Mouse (Mus musculus) layer of hippocampus, postnatal 14 days (tissue): ENCODE results near the gene Snrnp35. TPM values are rescaled to one million over a fixed set of nuclear protein-coding genes. Genes with fewer than 3 reads are reported as not detected.
"Not testable (repeated sequence)": the region's sequence is repeated elsewhere in the genome, so short reads cannot be mapped to it uniquely, and the experiment has no call there.

Experiments
- DNase-seq, 2 experiments: peaks; one replicate each; pipeline ENCODE4 v3.0.0; 2021 to 2022; ENCODE audit warnings: low spot score in 2 of 2, mixed read lengths in 1 of 2
- total RNA-seq, 2 experiments: library from RNA; stranded (reverse); gene quantifications; 2 replicates each; pipeline ENCODE4 v1.2.3; 2021

Gene Snrnp35
- total RNA-seq, 2 experiments from 2014 or later, result 19.7 to 22.3 TPM

- not testable (repeated sequence) for DNase-seq
Measured at GRCm38 (mm10) chr5:124500037-124500436, 17.1 kb downstream of the Snrnp35 start.

- DNase-seq, result peak in 1 of 2 experiments; percentile 42
Measured at GRCm38 (mm10) chr5:124500573-124500972, 17.6 kb downstream of the Snrnp35 start.

DNA sequence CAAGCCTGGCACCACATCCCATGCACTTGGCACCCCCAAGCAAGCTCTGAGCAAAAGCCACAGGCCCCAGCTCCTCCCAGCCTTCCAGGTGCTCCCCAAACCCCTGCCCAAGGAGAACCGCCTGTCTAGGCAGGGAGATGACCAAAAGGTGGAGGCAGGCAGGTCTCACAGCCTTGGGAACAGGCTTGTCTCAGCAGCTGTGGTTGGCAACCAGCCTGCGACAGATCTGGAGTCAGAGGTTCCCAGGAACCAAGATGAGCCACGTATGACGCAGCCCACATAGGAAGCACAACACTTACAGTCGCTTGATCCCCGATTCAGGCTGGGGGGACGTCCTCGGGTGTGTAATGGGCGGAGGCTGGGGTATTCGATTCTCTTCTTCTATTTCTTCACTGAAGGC lies 18.6 kb downstream of the Snrnp35 start:
- no peak for DNase-seq

GRCm38 (mm10) chr5:124503742-124504141 lies 20.8 kb downstream of the Snrnp35 start:
- peak; percentile 34 to 77 for DNase-seq

GRCm38 (mm10) chr5:124505235-124505634 lies 22.3 kb downstream of the Snrnp35 start:
- DNase-seq, result no peak

DNA sequence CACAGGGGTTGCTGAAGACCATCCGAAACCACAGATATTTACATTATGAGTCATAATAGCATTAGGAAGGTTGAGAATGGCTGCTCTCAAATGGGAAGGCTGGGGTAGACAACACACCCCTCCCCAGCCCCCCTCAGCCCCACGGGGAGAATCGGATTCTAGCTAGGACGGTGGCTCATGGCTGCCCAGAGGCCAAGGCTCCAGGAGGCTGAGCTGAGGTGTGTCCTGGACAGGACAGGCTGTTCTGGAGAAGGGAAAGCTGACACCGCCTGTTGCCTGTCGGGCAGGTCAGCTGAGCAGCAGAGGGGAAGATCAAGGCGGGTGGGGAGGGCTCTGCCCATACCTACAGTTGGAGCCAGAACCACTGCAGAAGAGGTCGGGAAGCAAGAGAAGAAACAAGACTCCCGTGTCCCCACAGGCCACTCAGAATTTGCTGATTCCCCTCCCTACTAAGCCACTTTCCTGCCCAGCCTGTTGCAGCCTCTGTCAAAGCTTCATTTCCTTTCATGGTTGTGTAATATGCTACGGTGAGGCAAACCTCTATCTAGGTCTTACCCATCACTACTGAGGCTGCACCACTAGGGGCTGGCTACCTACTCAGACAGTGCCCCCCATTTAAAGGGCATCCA lies 23.9 kb downstream of the Snrnp35 start:
- DNase-seq, result no peak

DNA sequence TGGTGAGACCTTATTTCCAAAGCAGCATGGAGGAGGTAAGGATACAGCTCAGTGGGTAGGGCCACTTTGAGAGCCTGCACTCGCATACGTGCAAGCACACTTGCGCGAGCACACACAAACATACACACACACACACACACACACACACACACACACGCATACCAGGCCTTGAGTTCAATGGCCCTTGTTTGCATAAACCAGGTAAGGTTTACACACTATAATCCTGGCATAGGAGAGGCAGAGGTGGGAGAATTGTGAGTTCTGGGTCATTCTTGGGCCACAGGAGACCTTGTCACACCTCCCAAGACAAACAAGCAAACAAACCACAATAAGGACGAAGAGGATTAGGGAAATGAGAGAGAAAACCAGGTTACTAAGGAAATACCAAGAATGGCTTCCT lies 26.3 kb downstream of the Snrnp35 start:
- DNase-seq, result no peak

DNA sequence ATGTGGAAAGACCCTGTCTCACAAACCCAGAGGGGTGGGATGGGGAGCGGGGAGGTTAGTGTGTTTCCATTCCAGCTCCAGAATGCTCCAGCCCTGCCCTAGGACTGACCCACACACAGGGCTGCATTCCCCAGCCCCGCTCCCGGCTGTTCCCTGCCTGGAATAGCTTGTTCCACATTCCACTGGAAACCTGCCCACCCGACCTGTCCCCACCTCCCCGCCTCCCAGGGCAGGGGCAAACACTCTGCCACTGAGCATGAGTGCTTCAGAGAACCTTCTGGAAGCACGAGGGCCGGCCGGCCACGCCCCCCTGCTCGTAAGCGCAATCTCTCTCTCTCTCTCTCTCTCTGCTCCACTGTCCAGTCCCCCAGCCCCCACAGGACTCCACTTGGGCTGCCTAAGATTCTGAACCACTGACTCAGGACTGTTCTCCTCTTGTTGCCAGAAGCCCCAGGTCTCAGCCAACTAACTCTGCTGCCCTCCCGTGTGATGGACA lies 26.9 kb downstream of the Snrnp35 start:
- no peak for DNase-seq

DNA sequence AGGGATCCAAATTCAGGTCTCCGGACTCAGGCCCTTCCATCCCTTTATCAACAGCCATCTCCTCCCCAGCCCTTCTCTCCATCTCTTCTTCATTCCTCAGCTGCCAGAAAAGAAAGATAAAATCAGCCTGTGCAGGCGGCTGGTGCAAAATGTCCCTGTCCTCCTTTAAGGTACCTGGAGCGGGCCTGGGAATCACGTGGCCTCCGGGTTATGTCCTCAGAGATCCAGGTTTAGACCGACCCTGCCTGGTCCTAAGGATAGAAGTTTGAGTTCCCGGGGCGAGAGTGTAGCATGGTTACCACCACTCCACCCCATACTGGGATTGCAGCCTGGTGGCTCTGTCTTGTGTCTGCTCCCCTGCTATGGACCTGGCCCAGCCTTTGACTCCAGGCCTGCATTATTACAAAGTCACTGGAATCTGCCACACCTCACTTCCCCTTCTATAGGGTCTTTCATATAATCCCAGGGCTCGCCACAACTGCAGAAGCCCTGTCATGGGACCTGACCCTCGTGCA lies 27.7 kb downstream of the Snrnp35 start:
- no peak for DNase-seq

DNA sequence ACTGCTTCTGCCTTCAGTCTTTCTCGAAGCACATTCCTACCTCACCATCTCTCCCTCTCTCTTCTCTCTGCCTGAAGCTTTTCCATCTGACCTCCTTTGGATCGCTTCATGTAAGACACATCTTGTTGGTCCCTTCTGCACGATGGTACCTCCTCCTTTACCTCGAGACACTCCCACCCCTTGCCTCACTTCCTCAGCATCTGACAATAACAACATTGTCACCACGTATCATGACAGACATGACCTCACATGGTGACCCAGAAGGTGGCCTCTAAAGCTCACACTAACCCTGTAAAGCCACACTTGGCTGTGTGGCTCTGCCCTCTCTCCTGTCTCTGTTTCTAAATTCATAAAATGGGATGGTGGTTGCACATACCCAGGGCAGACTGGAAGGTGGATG lies 32.9 kb downstream of the Snrnp35 start:
- no peak for DNase-seq

GRCm38 (mm10) chr5:124518648-124519047 lies 35.7 kb downstream of the Snrnp35 start:
- peak; percentile 63 to 81 for DNase-seq

GRCm38 (mm10) chr5:124521588-124521987 lies 38.7 kb downstream of the Snrnp35 start:
- no peak for DNase-seq

GRCm38 (mm10) chr5:124523032-124523431 lies 40.1 kb downstream of the Snrnp35 start:
- no peak for DNase-seq

- no peak for DNase-seq
Measured at GRCm38 (mm10) chr5:124524943-124525342, 42.0 kb downstream of the Snrnp35 start.

DNA sequence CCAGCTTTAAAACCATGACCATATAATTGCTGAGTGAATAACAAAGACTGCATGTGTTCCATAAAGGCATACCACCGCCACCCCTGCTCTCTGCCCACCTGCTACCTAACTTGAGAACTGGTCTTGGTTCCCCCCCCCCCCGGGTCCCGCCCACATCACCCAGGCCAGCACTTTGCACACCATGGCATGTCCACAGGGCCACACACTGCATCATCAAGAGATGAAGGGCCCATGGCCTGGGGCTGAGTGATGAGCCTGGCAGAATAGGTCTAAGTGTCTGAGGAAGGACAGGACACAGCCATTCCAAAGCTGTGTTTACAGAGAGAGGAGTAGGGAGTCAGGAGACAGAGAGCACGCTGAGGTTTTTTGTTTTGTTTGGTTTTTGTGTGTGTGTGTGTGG lies 45.4 kb downstream of the Snrnp35 start:
- no peak for DNase-seq

DNA sequence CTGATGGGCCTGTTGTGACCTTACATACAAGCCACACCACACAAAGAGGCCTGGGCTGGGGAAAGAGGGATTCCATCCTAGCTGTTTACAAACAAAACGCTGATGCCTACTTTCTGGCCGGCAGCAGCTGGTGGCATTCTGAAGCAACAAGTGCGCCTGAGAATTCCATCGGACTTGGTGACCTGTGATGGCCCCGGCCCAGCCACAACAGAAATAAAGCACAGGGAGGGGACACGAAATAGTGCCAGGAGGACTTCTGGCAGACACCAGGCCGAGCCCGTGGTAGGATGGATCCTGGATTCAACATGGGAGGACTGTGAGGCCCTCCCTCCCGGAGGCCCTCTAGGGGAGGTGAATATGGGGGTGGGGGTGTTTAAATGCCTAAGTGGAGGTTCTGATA lies 45.9 kb downstream of the Snrnp35 start:
- DNase-seq, result no peak

DNA sequence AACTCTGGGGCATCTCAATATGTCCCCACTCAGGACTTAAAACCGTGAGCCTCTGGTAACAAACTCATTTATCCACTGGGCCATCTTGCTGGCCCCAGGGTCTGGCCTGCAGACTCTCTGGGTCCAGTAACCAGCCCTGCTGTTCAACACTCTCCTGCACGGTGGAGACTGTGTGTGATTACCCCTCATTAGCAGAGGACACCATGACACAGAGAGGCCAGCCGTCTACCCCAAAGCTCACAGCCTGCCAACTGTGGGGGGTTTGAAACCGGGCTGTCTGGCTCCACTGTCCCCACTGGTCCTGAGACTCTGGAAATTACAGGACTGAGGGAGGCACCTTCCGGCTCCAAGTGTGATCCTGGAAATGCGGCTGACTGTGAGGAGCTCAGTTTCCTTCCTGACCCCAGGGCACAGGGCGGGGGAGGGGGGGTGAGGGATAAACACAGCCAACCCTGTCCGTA lies 46.3 kb downstream of the Snrnp35 start:
- no peak for DNase-seq

DNA sequence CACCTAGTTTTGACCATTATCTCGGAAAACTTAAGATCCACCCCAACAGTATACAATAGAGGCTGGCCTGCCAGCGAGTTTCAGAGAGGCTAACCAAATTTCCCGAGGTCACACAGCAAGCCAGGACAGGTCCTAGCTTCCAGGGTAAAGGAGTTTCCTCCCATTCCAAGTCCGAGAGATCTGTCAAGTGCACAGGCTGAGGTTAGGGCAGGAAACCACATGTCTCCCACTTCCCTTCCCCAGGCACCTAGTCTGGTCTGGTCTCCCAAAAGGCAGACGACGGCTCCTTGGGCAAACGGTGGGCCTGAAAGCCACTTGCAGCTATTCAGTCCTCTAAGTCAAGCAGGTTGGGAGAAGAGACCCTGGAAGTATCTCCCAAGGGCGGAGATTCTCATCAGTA lies 46.8 kb downstream of the Snrnp35 start:
- DNase-seq, result no peak

GRCm38 (mm10) chr5:124530655-124531582 lies 48.0 kb downstream of the Snrnp35 start, which contains the start of gene Rilpl1:
Gene Rilpl1 (minus strand): TSS chr5:124531391.
- DNase-seq, result peak; percentile 74 to 83

DNA sequence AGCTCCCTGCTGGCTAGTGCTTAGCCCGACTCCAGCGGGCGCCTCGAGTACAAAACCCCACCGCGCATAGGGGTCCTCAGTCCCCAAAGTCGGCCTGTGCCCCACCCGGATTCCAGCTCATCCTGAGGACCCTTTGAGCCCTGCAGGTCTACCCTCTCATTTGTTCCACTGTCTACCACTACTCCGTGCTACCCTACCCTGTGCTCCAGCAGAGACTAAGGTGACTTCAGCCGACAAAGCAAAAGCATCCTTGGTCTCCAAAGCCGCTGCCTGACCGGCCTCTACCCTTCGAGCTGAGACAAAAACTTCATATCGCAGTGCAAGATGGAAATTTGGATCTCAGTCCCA lies 48.6 kb downstream of the Snrnp35 start:
- DNase-seq, result no peak

- DNase-seq, result no peak
Measured at GRCm38 (mm10) chr5:124532451-124532850, 49.5 kb downstream of the Snrnp35 start.

- no peak for DNase-seq
Measured at GRCm38 (mm10) chr5:124535016-124535415, 52.1 kb downstream of the Snrnp35 start.
